Mouse (Mus musculus): ENCODE data around the gene Alg9. TPM values are rescaled to one million over a fixed set of nuclear protein-coding genes. Genes with fewer than 3 reads are reported as not detected.
"Not testable (repeated sequence)": the region's sequence is repeated elsewhere in the genome, so short reads cannot be mapped to it uniquely, and the experiment has no call there.

Alg9 gene
- polyA plus RNA-seq, 2 experiments from 2014 or later, result 7.4 to 7.9 TPM

DNA sequence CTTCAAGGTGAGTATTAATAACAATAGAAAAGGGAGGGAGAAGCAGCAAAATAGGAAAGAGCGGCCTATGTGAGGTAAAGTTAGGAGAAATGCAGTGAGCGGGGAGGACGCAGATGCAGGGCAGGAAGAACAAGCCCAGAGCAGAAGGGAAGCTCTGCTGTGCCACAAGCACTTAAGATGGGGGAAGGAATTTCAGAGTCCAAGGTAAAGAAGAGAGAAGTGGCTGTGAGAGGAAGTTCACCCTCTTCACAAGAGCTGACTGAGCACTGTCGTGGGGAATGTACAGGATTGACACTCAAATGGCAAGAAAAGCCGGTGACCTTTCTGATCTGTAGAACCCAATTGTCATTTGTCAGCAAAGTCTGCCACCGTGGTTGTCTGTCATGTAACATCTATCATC, 43.2 kb downstream of the Alg9 start:
- ATAC-seq, result no peak

DNA sequence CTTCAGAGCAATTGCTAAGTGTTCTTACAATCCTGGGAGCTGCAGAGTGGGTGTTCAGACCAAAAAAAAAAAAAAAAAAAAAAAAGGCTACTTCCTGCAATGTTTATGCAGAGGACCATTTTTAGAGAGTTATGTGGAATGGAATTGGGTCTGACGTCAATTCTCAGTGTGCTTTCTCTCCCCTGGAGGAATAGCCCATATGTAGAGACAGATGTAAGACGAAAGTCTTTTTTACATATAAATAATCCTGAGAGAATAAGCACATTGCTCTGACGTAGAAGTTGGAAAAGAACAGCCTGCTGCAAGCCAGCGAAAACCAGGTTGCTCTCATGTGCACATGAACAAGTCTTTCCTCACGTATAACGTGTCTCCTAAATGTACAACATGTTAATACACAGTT, 44.9 kb downstream of the Alg9 start:
- no peak for ATAC-seq

DNA sequence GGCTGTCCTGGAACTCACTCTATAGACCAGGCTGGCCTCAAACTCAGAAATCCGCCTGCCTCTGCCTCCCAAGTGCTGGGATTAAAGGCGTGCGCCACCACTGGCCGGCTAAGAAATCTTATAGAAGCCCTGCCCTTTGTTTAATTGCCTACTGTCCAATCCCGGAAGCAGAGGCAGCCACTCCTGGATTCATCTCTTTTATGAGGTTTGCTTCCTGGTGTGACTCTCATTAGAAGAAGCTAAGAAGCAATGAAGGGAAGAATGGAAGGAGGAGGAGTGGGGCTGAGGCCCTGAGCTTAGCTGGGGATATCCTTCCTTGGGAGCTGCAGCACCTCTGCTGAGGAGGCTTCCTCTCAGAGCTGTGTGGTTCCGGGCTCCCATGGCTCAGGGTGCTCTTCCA, 46.8 kb downstream of the Alg9 start:
- ATAC-seq, result no peak

DNA sequence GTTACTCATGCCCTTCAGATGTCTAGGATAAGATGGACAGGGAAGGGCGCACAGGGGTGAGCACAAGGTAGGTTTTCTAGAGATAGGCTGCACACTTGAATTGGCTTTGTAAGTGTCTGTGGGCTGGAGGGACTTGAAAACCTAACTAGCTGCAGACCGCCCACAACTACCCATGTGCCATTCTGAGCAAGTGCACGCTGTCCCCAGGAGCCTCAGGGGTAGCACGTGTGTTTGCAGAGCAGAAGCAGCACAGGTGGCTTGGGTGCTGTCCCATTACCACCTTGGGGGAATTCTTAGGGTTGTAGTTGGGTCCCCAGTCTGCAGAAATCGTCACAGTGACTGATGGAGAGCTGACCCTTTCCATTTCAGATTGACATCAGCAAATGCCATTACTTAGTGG, 47.4 kb downstream of the Alg9 start:
- no peak for ATAC-seq

DNA sequence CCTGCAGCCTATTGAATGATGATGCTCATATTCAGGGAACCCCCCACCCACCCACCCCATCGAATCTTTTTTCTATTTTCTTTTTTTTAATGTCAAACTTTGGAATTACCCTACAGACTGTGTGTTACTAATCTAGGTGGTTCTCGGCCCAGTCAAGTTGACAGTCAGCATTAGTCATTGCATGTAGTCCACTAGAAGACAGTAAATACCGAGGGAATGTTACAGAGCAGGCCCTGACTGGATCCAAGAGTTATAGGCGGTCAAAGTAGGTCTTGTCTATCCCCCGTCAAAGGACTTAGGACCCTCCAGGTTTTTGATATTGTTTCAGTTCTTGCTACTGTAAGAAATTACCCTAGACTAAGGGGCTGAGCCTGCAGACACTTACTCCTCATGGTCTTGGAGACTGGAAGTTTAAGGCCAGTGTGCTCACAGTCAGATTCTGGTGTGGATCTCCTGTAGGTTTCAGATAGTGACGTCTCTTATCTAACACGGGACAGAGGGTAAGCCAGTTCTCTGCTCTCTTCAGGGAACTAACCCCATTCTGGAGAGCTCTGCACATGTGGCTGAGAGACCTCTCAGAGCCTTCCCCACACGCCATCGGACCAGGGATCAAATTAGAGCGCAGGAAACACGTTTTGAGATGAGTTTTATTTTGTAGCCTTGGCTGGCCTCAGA, 49.1 kb downstream of the Alg9 start:
- ATAC-seq, result no peak

DNA sequence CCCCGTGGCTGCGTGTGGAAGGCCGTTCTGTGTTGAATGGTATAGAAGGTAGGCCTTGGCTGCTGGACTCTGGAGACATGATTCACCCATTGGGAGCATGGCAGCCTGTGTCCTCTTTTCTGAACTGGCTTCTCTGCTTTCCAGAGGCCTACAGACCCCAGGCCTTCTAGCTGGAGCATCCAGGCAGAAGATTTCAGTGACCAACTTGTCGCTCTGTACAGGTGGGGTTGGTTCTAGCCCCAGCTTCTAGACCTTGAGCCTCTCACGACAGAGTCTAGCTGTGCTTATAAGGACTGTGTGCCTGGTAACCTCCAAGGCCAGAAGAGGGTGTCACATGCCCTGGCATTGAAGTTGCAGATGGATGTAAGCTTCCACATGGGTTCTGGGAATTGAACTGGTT, 56.7 kb downstream of the Alg9 start:
- no peak for ATAC-seq

DNA sequence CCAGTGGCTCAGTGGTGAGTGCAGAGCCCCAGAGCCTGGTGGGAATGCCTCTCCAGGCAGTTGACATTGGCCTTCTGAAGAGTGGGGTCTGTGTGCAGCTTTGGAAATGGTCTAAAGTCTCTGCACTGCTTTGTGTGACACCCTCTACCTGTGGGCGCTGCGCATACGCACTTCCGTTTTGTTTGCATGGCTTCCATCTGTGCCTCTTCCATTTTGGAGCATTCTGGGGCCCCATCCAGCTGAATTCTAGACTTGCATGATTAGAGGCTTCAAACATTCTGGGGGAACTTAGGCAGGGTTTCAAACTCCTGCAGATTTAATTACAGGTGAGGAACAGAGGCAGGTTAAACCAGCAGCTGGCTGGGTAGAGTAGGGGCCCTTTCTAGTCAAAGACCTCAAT, 57.3 kb downstream of the Alg9 start:
- ATAC-seq, result no peak

DNA sequence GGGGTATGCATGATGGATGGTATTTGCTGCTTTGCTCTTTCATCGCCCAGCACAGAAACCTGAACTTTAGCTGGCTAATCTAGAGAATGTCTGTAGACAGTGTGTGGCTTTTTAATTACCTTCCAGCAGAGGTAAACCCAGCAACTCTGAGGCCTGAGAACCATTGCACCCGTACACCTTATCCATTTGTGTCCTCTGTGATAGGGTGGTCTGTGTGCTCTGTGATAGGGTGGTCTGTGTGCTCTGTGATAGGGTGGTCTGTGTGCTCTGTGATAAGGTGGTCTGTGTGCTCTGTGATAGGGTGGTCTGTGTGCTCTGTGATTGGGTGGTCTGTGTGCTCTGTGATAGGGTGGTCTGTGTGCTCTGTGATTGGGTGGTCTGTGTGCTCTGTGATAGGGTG, 57.8 kb downstream of the Alg9 start:
- ATAC-seq, result not testable (repeated sequence)

DNA sequence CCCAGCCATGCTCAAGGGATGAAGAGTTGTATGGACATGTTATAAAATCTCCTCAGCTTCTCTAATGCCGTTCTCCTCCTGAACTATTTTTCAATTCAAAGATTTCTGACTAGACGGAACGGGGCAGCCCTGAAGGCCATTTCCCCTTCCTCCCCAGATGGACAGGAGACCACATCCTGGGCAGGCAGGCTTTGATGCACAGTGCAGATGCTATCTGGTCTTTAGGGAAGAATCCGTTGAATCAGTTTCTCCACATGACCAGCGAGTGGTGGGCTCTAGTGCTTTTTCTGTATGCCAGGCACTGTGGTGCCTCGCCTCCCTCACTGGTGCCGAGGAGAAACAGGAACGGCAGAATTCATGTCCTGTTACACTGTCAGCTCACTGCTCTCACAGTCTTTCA, 59.0 kb downstream of the Alg9 start:
- ATAC-seq, result no peak

DNA sequence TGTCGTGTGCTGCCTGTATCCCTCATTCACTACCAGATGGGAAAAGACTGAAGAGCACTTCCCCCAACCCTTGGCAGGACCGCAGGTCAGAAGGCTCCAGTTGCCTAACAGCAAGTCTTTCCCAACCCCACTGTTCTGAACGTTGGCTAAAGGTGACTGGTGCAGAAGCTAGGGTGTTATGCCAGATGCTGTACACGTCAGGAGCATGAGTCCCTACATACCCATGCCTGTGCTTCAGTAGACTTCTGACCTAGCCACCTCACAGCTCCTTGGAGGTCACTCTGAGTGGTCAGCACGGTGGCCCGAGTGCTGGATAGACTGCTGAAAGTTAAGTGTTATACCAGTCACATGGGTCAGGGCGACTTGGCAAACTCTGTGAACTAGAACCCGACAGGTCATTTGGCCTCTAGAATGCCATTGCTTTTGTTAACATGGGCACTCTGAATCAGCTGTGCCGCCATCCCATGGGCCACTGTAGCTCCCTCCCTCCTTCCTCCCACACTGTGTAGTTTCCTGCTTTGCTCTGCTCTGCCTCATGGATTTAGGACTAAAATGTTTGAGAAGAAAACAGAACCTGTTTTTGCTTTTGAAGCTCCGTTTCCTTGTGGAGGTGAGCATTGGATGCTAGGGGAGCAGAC, 60.4 kb downstream of the Alg9 start:
- ATAC-seq, result no peak

DNA sequence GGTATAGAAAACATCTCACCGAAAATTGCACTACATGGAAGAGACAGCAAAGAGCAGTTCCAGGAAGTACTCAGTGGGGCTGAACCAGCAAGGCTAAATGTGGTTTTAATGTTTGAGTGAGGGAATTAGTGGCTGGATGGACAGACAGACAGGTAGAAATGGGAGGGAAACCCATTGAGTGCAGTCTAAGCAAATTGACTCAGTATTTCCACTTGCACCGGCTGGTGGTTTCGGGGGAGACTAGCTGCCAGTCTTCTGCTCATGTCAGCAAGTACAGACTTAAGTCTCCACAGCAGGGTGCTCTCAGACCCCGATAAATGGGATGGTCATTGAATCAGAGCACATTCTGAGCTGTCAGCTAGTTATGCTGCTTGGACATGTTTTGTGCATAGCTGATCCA, 61.3 kb downstream of the Alg9 start:
- peak; percentile 67 for ATAC-seq

DNA sequence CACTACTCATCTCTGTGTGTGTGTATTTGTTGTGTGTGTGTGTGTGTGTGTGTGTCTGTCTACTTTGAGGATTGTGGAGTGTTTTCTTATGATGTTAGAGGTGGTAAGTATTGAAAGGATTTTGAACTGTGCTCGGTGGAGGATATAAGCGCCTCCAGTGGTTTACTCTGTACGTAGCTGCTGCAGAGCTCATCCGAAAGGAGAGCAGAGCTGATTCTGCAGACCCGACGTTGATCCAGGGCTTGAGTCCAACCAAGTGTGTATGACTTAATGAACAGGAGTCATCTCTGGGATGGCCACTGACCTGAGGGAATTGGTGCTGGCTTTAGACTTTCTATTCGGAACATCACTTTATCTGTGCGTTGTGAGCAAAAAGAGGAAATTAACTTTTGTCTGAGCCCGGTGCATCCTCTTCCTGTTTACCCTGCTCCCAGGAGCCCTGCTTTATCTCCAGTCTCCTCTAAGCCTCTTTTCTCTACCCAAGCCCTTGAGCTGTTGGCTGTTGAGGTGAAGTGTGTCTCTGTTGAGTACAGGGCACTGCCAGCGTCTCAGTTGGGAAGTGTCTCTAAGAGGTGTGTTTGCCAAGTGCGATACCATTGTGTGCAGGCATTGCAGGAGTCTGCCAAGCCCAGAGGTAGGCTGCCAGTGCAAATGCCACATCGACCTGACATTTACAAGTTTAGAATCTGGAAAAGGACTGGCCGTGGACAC, 66.4 kb downstream of the Alg9 start:
- peak; percentile 58 for ATAC-seq

DNA sequence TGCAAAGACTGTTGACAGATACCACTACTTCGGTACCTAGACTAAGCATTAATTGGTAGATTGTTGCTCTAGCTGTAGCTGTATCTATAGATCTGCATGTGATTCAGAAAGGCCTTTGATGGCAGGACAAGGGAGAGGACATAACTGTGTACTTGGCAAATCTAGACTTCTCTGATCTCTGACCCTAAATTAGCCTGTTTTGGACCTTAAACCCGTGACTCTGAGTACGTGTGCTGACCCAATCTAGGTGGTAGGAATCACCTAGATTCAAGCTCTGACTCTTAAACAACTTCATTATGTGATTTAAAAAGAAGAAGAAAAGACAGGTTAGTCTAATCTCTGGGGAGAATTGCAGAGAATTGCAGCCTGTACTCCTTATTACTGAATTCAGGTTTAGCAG, 70.3 kb downstream of the Alg9 start, which contains the start of gene Ppp2r1b:
Ppp2r1b (plus strand) TSS at position 221 of the 400 bp plus-strand sequence.
- ATAC-seq, result no peak

DNA sequence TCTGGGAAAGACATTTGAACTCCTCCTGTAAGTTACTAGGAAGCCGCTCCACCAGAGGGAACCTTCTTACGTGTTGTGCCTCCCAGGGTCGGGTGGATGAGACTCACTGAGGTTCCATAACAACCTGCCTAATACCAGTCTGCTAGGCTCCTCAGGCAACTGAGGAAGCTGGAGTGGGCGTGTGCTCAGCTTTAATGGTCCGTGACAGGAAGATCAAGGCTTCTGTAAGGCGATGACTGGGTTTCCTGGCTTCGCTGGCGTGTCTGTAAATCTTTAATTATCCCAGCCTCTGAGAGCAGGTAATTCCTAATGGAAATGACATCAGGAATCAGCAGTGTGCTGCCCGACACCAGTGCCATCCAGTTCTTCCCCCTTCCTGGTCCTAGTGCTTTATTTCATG, 70.7 kb downstream of the Alg9 start:
- no peak for ATAC-seq

DNA sequence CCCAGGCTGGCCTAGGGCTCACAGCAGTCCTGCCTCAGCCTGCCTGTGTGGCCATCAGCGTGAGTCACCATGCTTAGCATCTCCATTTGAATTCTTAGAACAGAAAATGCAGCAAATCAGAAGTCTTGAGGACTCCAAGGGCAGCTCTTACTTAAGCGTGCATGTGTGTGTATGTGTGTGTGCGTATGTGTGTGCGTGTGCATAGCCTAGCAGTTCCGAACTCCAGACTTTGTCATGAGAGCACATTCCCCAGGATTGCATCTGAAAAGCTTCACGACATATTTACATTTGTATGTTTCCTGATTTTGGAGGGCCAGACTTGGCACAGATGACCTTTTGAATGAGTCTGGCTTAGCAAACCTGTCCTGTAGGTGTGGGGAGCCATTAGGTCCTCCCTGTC, 72.3 kb downstream of the Alg9 start:
- ATAC-seq, result no peak

DNA sequence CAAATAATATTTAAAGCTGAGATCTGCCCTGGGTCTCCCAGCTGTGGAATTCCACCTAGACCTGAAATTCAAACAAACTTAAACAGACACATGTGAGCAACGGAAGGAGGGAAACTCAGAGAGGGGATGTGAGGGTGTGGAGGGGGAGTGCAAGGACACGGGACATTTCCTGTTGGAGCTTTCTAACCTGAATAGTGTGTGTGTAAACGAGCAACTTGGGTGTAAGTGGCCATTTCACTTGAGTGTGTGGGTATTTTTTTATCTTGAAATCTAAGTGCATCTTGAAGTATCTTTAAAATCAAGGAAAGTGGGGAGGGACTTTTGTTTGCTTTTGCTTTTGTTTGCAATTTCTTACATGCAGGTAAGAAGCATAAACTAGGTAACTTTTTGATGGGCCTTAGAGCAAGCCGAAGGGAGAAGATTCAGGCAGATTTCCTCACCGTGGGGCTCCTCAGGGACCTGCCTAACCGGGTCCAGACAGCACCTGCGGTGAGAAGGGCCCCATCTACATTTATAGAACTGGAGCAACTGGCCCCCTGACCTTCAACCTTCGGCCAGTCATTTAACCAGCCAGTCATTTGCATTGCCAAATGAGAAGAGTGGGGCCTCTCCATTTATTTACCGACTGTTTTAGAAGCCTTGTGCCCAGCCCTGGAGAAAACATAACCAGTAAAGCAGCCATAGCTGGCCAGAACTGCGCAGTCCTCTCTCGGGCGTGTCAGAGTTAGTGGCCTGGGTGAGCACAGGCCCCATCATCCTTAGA, 73.0 kb downstream of the Alg9 start:
- no peak for ATAC-seq

DNA sequence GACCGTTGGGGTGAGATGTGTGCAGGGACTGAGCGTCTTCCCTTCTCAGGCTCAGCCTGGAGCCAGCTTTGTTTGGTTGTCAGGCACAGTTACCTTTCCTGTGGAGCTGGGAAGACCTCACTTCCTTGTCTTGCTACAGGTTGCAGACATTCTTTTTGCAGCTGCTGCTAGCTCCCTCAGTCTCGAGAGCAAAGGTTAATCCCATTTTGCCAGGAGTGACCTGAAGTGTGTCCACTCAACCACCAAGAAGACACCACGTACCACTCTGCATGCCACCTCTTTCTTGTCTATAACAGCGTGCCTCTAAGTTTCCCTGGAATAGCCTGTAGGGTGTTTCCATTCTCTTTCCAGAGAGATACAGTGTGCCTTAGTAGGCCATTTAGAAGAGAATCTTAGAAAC, 74.0 kb downstream of the Alg9 start:
- no peak for ATAC-seq

DNA sequence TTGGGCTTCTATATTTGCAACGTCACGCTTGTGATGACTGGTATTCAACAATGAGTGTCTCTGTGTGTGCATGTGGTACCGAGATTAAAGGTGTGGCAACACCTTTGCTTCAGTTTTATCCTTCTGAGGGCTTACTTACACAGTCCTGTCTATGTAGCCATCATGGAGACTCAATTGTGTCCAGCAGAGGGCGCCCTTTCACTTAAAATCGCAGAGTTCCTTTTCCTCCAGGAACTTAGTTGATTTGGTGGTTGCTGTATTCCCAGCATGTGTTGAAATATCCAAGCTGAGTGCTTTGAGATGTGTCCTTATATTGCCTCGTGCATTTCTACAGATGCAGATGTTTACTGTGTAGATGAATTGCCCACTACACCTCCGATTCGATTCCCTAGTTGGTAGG, 74.4 kb downstream of the Alg9 start:
- ATAC-seq, result peak; percentile 45

DNA sequence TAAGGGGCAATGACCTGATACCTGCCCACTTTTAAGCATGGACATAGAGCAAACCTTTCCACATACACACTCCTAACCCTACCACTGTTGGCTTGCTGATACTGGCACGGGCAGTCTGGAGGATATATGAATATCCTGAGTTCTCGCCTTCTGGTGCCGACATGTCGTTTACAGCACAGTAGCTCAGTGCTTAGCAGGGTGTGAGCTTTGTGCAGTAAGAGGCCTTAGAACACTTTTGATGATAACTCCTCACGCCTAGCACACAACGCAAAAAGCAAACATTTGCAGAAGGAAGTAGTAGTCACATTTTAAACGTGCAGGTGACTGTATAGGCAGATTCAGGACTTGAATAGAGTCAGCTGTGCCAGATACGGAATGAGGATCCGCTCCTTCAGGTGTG, 74.9 kb downstream of the Alg9 start:
- no peak for ATAC-seq

DNA sequence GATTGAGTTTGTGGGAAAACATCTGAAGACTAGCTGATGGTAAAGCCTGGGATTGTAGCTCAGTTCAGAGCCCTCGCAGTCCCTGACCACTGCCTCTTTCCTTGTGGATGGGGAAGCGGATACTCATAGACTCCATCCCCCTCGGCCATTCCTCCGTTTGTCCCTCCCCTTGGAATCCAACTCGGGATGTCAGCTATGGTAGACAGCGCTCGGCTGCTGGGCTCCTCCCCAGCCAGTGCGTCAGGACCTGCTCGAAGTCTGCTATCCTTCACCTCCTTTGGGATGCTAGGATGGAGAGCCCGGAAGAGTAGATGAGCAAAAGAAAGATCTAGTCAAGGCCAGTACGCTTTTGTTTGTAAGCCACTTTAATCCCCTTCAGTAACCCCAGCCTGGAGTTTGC, 75.5 kb downstream of the Alg9 start:
- ATAC-seq, result no peak

DNA sequence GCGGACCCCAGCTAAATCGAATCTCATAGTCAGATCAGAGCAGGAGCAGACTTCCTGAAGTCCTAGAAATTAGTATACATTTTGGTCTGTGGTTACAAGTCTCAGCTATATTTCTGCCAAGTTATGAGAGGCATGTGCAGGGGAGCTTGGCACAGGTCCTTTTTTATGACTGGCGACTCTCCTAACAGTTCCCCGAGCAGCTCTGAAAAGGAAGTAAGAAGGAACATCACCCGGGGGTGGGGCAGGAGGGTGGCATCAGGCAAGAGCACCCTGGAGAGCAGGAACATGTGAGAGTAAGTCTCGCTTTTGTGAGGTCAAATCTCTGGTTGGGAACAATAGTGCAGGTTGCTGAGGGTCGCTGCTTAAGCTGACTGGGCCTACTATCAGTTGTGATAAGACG, 75.9 kb downstream of the Alg9 start:
- no peak for ATAC-seq

DNA sequence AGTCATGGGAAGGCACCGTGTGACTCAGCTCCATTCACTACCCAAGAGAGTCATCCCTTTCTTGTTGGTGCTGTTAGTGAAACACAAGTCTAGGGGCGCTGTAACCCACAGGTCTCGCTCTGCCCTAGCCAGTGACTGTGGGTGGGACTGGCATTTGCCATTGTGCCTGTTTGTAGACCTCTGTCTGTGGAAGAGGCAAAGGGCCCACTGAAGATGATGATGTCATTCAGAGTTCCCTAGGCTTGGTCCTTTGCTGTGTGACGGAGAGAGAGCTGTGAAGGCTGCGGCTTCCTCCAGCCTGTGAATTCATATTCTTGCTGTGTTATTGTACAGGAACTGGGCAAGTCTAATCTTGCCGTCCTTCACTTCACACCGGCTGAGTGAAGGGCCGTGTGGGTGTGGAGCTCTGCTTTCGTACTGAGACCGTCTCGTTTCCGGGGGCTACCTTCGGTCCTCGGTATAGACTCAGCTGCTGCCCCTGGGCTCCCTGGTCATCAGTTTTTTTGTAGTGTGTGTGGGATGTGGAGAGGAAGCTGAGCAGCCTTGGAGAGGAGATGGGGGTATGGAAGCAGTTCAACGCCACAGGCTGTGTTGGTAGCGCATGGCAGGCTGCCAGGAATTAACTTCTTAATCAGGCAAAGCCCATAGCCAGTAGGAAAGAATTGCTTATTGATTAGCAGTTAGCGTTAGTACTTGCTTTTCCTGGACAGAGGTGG, 78.0 kb downstream of the Alg9 start:
- ATAC-seq, result peak; percentile 23

DNA sequence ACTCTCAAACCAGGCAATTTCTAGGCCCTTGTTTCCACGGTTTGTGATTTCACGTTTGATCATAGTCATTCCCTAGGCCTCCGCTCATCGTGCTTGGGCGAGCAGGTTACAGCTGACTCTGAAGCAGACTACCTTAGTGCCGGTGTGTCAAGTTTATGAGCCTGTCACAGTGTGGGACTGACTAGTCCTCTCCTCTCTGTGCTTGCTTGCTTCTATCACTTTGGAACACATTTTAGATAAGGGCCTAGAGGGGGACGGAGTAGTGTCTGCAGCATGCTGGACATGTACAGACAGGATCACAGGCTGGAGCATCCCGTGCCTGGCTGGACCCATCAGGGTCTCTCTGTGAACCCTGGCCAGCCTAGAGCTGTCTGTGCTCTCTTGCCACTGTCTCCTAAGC, 79.6 kb downstream of the Alg9 start:
- ATAC-seq, result no peak
